Mouse (Mus musculus) limb, embryonic 15.5 days (tissue): Measurements from ENCODE around the gene Asic1. TPM values are rescaled to one million over a fixed set of nuclear protein-coding genes. Genes with fewer than 3 reads are reported as not detected.

ENCODE experiments used
- ATAC-seq: fragments of 200-750 bp; cut with Nextera tagmentation; 2 replicates; pipeline ENCODE4 v1.8.0; 2017; ENCODE audit warnings: low read depth, moderate TSS enrichment; ENCODE audit not compliant: insufficient number of reproducible peaks, low FRiP score, low TSS enrichment
- H3K27ac ChIP-seq: fragments of 300-500 bp; sonication (generic); 2 replicates; pipeline ENCODE4 v1.5.1; 2015; ENCODE audit warnings: moderate library complexity, mild to moderate bottlenecking, inconsistent platforms
- H3K27me3 ChIP-seq: fragments of 300-500 bp; sonication (generic); 2 replicates; pipeline ENCODE4 v1.6.1; 2015; ENCODE audit warnings: inconsistent platforms
- H3K36me3 ChIP-seq: fragments of 300-500 bp; sonication (generic); 2 replicates; pipeline ENCODE4 v1.6.1; 2015; ENCODE audit warnings: inconsistent platforms
- H3K4me1 ChIP-seq: fragments of 300-500 bp; sonication (generic); 2 replicates; pipeline ENCODE4 v1.6.1; 2015; ENCODE audit warnings: inconsistent platforms
- H3K4me2 ChIP-seq: fragments of 300-500 bp; sonication (generic); 2 replicates; pipeline ENCODE4 v1.6.1; 2015; ENCODE audit warnings: mild to moderate bottlenecking, inconsistent platforms
- H3K4me3 ChIP-seq: fragments of 300-500 bp; sonication (generic); 2 replicates; pipeline ENCODE4 v1.5.1; 2015; ENCODE audit warnings: mild to moderate bottlenecking, inconsistent platforms
- H3K9ac ChIP-seq: fragments of 300-500 bp; sonication (generic); 2 replicates; pipeline ENCODE4 v1.6.1; 2015; ENCODE audit warnings: inconsistent platforms
- H3K9me3 ChIP-seq: fragments of 300-500 bp; sonication (generic); 2 replicates; pipeline ENCODE4 v1.6.1; 2016; ENCODE audit warnings: inconsistent platforms
- WGBS: fragments of 180-500 bp; shearing (Covaris S2); methylation state at CpG from one replicate; pipeline ENCODE4 v1.1.7; 2015; 5-methylcytosine and 5-hydroxymethylcytosine counted together
- polyA plus RNA-seq: library from polyadenylated mRNA; unstranded; fragments of >200 nt; fragmentation: Nextera tagmentation; extraction: Ambion mirVana; gene quantifications from 2 replicates; pipeline ENCODE4 v1.2.1, GENCODE M21; 2015

The Asic1 gene
- polyA plus RNA-seq, result 1.2 and 2.2 TPM in 2 replicates

GRCm38 (mm10) chr15:99670154-99670821 is at the start of gene Asic1:
TSS of gene Asic1 (plus strand) at chr15:99670368.
- Histone ChIP-seq H3K36me3 (no peaks in the 10 kb centered on the region), H3K27me3 (peaks cover 85% of the 10 kb centered on the region), H3K9ac (peak within 1 kb of the TSS; percentile 37), H3K9me3 (no peaks in the 10 kb centered on the region), H3K4me2 (peak within 1 kb of the TSS; percentile 98), H3K4me1 (peaks cover 16% of the 10 kb centered on the region), H3K27ac (no peak within 1 kb of the TSS), H3K4me3 (peak within 1 kb of the TSS; percentile 57)
- peak; percentile 52; the same call in 1 of the 2 replicates for ATAC-seq
- under 1% methylated on average over 53 of the region's 74 CpGs for WGBS

- Histone ChIP-seq H3K4me1 (no peaks in the 10 kb centered on the region), H3K4me3 (no peak overlapping the region), H3K9ac (no peak overlapping the region), H3K36me3 (peaks cover 67% of the 10 kb centered on the region), H3K4me2 (no peak overlapping the region), H3K27me3 (no peaks in the 10 kb centered on the region), H3K9me3 (no peaks in the 10 kb centered on the region), H3K27ac (no peak overlapping the region)
- ATAC-seq, result no peak
- WGBS, result 94% methylated on average over 10 of the region's 11 CpGs
These were observed 48.1 kb upstream of the Asic1 start for GRCm38 (mm10) chr15:99622063-99622462.

DNA sequence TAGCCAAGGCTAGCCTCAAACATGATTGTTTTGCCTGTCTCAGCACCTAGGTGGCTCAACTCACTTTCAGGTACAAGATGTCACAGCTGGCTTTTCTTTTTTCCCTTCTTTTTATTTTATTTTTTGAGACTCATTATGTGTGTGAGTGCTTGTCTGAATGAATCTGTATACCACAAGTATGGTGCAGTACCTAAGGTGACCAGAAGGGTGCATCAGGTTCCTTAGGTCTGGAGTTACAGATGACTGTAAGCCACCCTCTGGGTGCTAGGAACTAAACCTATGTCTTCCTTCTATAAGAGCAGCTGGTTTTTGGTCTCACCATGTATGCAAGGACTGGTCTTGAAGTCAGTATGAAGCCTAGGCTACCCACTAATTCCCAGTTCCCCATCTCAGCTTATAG is 38.5 kb upstream of the Asic1 start:
- Histone ChIP-seq H3K27me3 (no peaks in the 10 kb centered on the region), H3K9me3 (no peaks in the 10 kb centered on the region), H3K9ac (no peak overlapping the region), H3K36me3 (peaks cover 86% of the 10 kb centered on the region), H3K4me1 (no peaks in the 10 kb centered on the region), H3K4me2 (no peak overlapping the region), H3K27ac (no peak overlapping the region), H3K4me3 (no peak overlapping the region)
- no peak for ATAC-seq

GRCm38 (mm10) chr15:99634702-99635101 is 35.5 kb upstream of the Asic1 start:
- Histone ChIP-seq H3K9ac (no peak overlapping the region), H3K27ac (no peak overlapping the region), H3K36me3 (peaks cover 88% of the 10 kb centered on the region), H3K4me2 (no peak overlapping the region), H3K4me1 (no peaks in the 10 kb centered on the region), H3K9me3 (no peaks in the 10 kb centered on the region), H3K4me3 (no peak overlapping the region), H3K27me3 (no peaks in the 10 kb centered on the region)
- ATAC-seq, result no peak
- 88% methylated on average over 7 of the region's 7 CpGs for WGBS

- ATAC-seq, result no peak
- 0 out of 2 replicates have a peak overlapping the region, but pooled peaks have one; percentile 13 for H3K27ac ChIP-seq
These were observed 32.6 kb upstream of the Asic1 start for GRCm38 (mm10) chr15:99637405-99638123.

DNA sequence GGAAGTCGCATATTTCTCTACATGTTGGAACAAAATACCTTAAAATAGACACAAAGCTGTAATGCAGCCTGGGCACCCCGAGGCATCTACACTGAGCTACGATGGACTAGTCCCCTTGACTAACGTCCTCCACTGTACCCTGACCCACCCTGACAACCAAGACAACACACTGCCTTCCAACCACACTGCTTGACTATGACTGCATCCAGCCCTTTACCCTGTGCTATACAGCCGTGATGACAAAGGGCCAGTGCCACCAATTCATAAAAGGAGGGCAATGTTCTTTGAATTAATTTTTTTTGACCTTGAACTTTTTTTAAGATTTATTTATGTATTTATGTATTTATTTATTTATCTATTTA is 32.1 kb upstream of the Asic1 start:
- 72% methylated on average over 5 of the region's 5 CpGs for WGBS
- no peak overlapping the region for H3K4me2 ChIP-seq

More at GRCm38 (mm10) chr15:99637405-99638123, 32.6 kb upstream of the Asic1 start:
- Histone ChIP-seq H3K4me2 (no peak overlapping the region), H3K9ac (no peak overlapping the region), H3K27me3 (no peaks in the 10 kb centered on the region), H3K4me1 (no peaks in the 10 kb centered on the region), H3K9me3 (no peaks in the 10 kb centered on the region), H3K36me3 (peaks cover 71% of the 10 kb centered on the region), H3K4me3 (no peak overlapping the region)
- 63% methylated on average over 12 of the region's 12 CpGs for WGBS

GRCm38 (mm10) chr15:99642622-99643021 is 27.5 kb upstream of the Asic1 start:
- H3K4me3 ChIP-seq, result no peak overlapping the region
- H3K36me3 ChIP-seq, result peaks cover 27% of the 10 kb centered on the region
- H3K9ac ChIP-seq, result no peak overlapping the region
- H3K27ac ChIP-seq, result no peak overlapping the region
- no peak overlapping the region for H3K4me2 ChIP-seq
- H3K27me3 ChIP-seq, result no peaks in the 10 kb centered on the region
- peaks cover 24% of the 10 kb centered on the region for H3K4me1 ChIP-seq
- H3K9me3 ChIP-seq, result no peaks in the 10 kb centered on the region
- ATAC-seq, result no peak
- 59% methylated on average over 6 of the region's 6 CpGs for WGBS

More for the DNA sequence above, 32.1 kb upstream of the Asic1 start:
- ATAC-seq, result no peak
- Histone ChIP-seq H3K4me3 (no peak overlapping the region), H3K36me3 (peaks cover 65% of the 10 kb centered on the region), H3K9ac (no peak overlapping the region), H3K9me3 (no peaks in the 10 kb centered on the region), H3K4me1 (no peaks in the 10 kb centered on the region), H3K27me3 (no peaks in the 10 kb centered on the region), H3K27ac (no peak overlapping the region)

DNA sequence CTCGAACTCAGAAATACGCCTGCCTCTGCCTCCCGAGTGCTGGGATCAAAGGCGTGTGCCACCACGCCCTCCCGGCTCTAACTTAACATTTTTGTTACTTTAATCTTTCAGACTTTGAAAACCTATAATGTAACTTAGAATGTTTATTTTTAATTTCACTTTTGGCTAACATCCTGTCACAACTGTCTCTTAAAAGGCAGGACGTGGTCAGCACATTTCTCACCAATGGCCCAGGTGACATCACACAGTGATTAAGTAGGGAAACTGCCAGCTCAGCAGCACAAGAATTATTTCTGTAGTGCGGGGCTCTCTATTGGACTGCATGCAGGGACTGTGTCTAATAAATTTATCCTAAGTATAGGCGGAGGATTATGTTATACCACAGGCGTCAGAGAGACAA is 26.3 kb upstream of the Asic1 start:
- no peak overlapping the region for H3K9ac ChIP-seq
- H3K36me3 ChIP-seq, result peaks cover 19% of the 10 kb centered on the region
- no peak overlapping the region for H3K27ac ChIP-seq
- no peak overlapping the region for H3K4me2 ChIP-seq
- 77% methylated on average over 10 of the region's 10 CpGs for WGBS
- H3K9me3 ChIP-seq, result no peaks in the 10 kb centered on the region
- no peak for ATAC-seq
- no peak overlapping the region for H3K4me3 ChIP-seq
- H3K4me1 ChIP-seq, result peaks cover 33% of the 10 kb centered on the region
- H3K27me3 ChIP-seq, result no peaks in the 10 kb centered on the region

- 52% methylated on average over 7 of the region's 7 CpGs for WGBS
- no peaks in the 10 kb centered on the region for H3K27me3 ChIP-seq
- ATAC-seq, result no peak
These were observed 25.4 kb upstream of the Asic1 start for GRCm38 (mm10) chr15:99644776-99645175.

DNA sequence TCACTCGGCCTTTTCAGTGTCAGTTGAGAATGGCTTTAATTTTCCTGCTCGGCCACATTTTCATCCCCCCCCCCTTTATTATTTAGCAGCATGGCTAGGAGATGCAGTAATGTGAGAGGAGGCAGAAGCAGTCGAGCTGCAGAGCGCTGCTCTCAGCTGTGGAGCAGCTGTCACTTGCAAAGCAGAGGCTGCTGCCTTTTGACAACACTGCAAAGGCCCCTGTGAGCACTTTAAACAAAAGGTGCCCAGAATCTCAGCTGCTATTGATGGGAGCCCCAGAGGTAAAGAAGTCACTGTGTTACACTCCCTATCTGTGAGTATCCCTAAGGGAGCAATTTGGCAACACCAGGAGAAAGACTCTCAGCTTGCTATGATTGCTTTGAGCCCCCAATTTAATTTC is 21.8 kb upstream of the Asic1 start:
- H3K4me3 ChIP-seq, result no peak overlapping the region
- WGBS, result 15% methylated on average over 4 of the region's 4 CpGs
- no peak overlapping the region for H3K27ac ChIP-seq
- no peaks in the 10 kb centered on the region for H3K36me3 ChIP-seq
- no peak overlapping the region for H3K9ac ChIP-seq
- peaks cover 52% of the 10 kb centered on the region for H3K4me1 ChIP-seq
- H3K27me3 ChIP-seq, result peaks cover 9% of the 10 kb centered on the region
- no peaks in the 10 kb centered on the region for H3K9me3 ChIP-seq
- no peak overlapping the region for H3K4me2 ChIP-seq
- no peak for ATAC-seq

More at GRCm38 (mm10) chr15:99644776-99645175, 25.4 kb upstream of the Asic1 start:
- H3K4me3 ChIP-seq, result no peak overlapping the region
- H3K36me3 ChIP-seq, result peaks cover 10% of the 10 kb centered on the region
- peaks cover 42% of the 10 kb centered on the region for H3K4me1 ChIP-seq
- H3K9ac ChIP-seq, result no peak overlapping the region
- peak overlapping the region; percentile 47; the same call in 1 of the 2 replicates for H3K27ac ChIP-seq
- no peaks in the 10 kb centered on the region for H3K9me3 ChIP-seq
- H3K4me2 ChIP-seq, result no peak overlapping the region

- H3K4me2 ChIP-seq, result peak overlapping the region; percentile 11; the same call in 1 of the 2 replicates
- peaks cover 18% of the 10 kb centered on the region for H3K27me3 ChIP-seq
- no peaks in the 10 kb centered on the region for H3K36me3 ChIP-seq
- H3K9me3 ChIP-seq, result no peaks in the 10 kb centered on the region
- ATAC-seq, result no peak
- H3K9ac ChIP-seq, result no peak overlapping the region
- 29% methylated on average over 6 of the region's 6 CpGs for WGBS
- peak overlapping the region; percentile 90; the same call in 1 of the 2 replicates for H3K4me3 ChIP-seq
- peaks cover 60% of the 10 kb centered on the region for H3K4me1 ChIP-seq
- no peak overlapping the region for H3K27ac ChIP-seq
These were observed 21.0 kb upstream of the Asic1 start for GRCm38 (mm10) chr15:99649067-99649761.

DNA sequence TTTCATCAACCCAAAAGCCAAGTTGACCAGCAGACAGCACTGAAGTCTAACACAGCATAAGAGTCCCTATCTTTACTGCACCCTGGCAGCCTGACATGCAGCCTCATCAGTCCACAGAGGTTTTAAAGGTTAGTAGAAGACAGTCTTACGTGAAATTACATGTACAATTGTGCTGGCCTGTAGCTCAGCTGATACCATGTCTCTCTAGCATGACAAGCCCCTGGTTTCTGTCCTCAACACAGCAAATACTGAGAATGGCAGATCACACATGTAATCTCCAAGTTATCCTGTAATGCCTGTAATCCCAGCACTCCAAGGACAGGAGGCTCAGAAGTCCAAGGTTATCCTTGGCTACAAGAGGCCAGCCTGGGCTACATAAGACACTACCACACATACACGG is 19.9 kb upstream of the Asic1 start:
- ATAC-seq, result no peak
- no peaks in the 10 kb centered on the region for H3K36me3 ChIP-seq
- no peaks in the 10 kb centered on the region for H3K9me3 ChIP-seq
- peaks cover 53% of the 10 kb centered on the region for H3K4me1 ChIP-seq
- no peak overlapping the region for H3K9ac ChIP-seq
- peak overlapping the region; percentile 90 for H3K4me3 ChIP-seq
- peaks cover 29% of the 10 kb centered on the region for H3K27me3 ChIP-seq
- peak overlapping the region; percentile 83 for H3K4me2 ChIP-seq
- H3K27ac ChIP-seq, result no peak overlapping the region
- 52% methylated on average over 2 of the region's 2 CpGs for WGBS
